Mouse (Mus musculus): ENCODE measurements around the gene Nt5m. TPM values are rescaled to one million over a fixed set of nuclear protein-coding genes. Genes with fewer than 3 reads are reported as not detected.

Nt5m gene
- polyA plus RNA-seq, 1 experiment from 2014 or later: 26.1 TPM

GRCm38 (mm10) chr11:59808170-59808960 lies 30.9 kb upstream of the Nt5m start:
- H3K4me1 ChIP-seq (replicated peaks; ENCODE audit: control insufficient read depth, insufficient read depth, low read length): peaks cover 11% of the 10 kb centered on the region
- no peaks in the 10 kb centered on the region for H3K27me3 ChIP-seq (replicated peaks; ENCODE audit: control insufficient read depth, insufficient read depth, low read length)
- no peak for ATAC-seq (replicated peaks; ENCODE audit: low FRiP score)
- H3K9ac ChIP-seq (ENCODE audit: low read depth, low read length): peak overlapping the region; percentile 93
- peak overlapping the region; percentile 98 for H3K4me2 ChIP-seq
- peak overlapping the region; percentile 97 for H3K27ac ChIP-seq (ENCODE audit: low read depth, low read length)
- H3K4me3 ChIP-seq (ENCODE audit: low read depth, low read length): peak overlapping the region; percentile 87
- H3K9me3 ChIP-seq (ENCODE audit: control insufficient read depth, low read length): no peaks in the 10 kb centered on the region
- WGBS: 69% methylated on average over 14 of the region's 14 CpGs
- peaks cover 28% of the 10 kb centered on the region for H3K36me3 ChIP-seq (ENCODE audit: control insufficient read depth, insufficient read depth, low read length)
- no peak for DNase-seq (ENCODE audit: low spot score)

DNA sequence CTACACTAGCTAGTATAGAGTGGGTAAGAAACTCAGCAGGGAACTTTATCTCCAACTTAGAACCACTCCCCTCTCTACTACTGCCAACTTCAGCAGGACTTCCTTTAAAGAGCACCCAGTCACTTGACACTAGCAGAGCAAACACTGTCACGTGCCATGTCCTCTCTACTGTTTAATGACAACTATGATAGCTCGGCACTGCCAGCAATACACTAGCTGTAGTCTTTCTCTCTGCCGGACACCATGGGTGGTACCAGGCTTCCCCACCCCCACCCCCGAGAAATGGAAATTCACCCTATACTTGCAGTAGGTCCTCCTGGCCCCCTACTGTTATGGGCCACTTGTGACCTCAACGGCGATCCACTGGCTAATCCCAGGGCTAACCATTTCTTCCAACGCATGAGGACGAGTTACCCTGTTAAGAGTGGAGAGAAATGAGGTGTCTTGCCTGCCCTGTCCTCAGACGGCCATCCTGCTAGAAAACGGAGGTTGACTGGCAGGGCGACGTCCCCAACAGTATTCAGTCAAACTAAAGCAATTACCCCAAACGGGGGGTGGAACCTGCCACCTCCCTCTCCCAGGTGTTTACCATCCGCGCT lies 30.1 kb upstream of the Nt5m start:
- Histone ChIP-seq H3K36me3 (ENCODE audit: control insufficient read depth, insufficient read depth, low read length) (peaks cover 23% of the 10 kb centered on the region), H3K4me1 (replicated peaks; ENCODE audit: control insufficient read depth, insufficient read depth, low read length) (peaks cover 11% of the 10 kb centered on the region), H3K27me3 (replicated peaks; ENCODE audit: control insufficient read depth, insufficient read depth, low read length) (no peaks in the 10 kb centered on the region), H3K9ac (ENCODE audit: low read depth, low read length) (peak overlapping the region; percentile 93), H3K9me3 (ENCODE audit: control insufficient read depth, low read length) (no peaks in the 10 kb centered on the region), H3K4me2 (peak overlapping the region; percentile 98), H3K27ac (ENCODE audit: low read depth, low read length) (peak overlapping the region; percentile 97), H3K4me3 (ENCODE audit: low read depth, low read length) (peak overlapping the region; percentile 87)
- under 1% methylated on average over 15 of the region's 15 CpGs for WGBS
- DNase-seq (ENCODE audit: low spot score): no peak
- ATAC-seq (replicated peaks; ENCODE audit: low FRiP score): peak; percentile 61

DNA sequence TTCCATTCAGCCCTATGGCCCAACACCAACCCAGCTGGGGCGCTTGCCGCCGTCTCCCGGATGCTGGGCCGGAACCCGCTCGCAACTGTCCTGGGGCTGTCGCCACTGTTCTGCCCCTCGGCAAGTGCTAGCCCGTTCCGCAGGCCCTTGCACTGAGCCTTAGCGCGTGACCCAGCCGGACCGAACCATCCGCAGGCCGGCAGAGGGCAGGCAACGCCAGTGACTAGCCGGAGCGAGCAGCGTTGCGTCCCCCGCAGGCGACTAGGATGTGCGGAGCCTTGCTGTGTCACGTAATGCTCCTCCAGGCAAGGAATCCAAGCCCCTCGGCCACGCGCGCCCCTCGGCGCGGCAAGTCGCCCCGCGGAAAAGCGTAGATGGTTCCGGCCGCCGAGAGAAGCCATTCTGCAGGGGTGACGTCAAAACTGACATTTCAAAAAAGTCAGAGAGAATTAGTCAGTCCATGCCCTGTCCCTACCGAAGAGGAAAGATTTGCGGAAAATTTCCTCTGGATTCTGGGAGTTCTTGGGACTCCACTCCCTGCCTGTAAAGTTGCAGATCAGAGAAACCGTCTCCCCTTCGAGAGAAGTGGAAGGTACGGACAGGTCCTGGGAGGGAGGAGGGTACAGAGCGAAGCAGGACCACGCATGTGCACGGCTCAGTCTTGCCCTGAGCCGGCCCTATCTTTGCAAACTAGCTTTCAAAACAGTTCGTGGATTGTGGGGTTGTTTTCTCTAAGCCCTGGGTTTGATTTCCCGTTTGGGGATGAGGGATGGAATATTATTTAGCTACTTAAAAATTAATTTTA lies 29.4 kb upstream of the Nt5m start, which contains the start of gene Flcn:
TSS of gene Flcn (minus strand) at position 347 of the 805 bp plus-strand sequence.
- Histone ChIP-seq H3K4me1 (replicated peaks; ENCODE audit: control insufficient read depth, insufficient read depth, low read length) (peaks cover 11% of the 10 kb centered on the region), H3K4me3 (ENCODE audit: low read depth, low read length) (peak within 1 kb of the TSS; percentile 87), H3K9ac (ENCODE audit: low read depth, low read length) (peak within 1 kb of the TSS; percentile 93), H3K27me3 (replicated peaks; ENCODE audit: control insufficient read depth, insufficient read depth, low read length) (no peaks in the 10 kb centered on the region), H3K4me2 (peak within 1 kb of the TSS; percentile 98), H3K36me3 (ENCODE audit: control insufficient read depth, insufficient read depth, low read length) (peaks cover 17% of the 10 kb centered on the region), H3K27ac (ENCODE audit: low read depth, low read length) (peak within 1 kb of the TSS; percentile 97), H3K9me3 (ENCODE audit: control insufficient read depth, low read length) (no peaks in the 10 kb centered on the region)
- ATAC-seq (replicated peaks; ENCODE audit: low FRiP score) (peak; percentile 93), DNase-seq (ENCODE audit: low spot score) (peak; percentile 91)
- under 1% methylated on average over 52 of the region's 52 CpGs for WGBS

DNA sequence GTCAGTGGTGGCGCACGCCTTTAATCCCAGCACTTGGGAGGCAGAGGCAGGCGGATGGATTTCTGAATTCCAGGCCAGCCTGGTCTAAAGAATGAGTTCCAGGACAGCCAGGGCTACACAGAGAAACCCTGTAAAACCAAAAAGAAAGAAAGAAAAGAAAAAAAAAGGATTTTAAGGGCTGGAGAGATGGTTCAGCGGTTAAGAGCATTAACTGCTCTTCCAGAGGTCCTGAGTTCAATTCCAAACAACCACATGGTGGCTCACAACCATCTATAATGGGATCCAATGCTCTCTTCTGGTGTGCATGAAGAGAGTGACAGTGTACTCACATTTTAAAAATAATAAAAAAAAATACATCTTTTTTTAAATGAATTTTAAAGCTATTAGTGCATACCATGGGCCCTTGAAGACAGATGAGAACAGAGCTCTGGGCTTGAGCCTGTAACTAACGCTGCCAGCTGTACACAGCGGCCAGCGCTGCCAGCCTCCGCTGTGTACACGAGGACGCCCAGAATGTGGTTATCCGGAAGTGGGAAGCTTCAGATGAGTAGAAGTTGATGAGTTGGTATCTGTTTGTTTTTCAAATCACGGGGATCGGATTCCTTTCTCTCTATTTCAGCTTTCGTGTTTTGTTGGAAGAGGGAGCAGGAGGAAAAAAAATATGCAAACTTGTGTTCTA lies 28.6 kb upstream of the Nt5m start:
- peaks cover 11% of the 10 kb centered on the region for H3K4me1 ChIP-seq (replicated peaks; ENCODE audit: control insufficient read depth, insufficient read depth, low read length)
- DNase-seq (ENCODE audit: low spot score) (no peak), ATAC-seq (replicated peaks; ENCODE audit: low FRiP score) (no peak)
- H3K36me3 ChIP-seq (ENCODE audit: control insufficient read depth, insufficient read depth, low read length): peaks cover 16% of the 10 kb centered on the region
- peak overlapping the region; percentile 98 for H3K4me2 ChIP-seq
- 33% methylated on average over 14 of the region's 14 CpGs for WGBS
- peak overlapping the region; percentile 87 for H3K4me3 ChIP-seq (ENCODE audit: low read depth, low read length)
- no peaks in the 10 kb centered on the region for H3K9me3 ChIP-seq (ENCODE audit: control insufficient read depth, low read length)
- H3K27ac ChIP-seq (ENCODE audit: low read depth, low read length): peak overlapping the region; percentile 97
- no peaks in the 10 kb centered on the region for H3K27me3 ChIP-seq (replicated peaks; ENCODE audit: control insufficient read depth, insufficient read depth, low read length)
- peak overlapping the region; percentile 93 for H3K9ac ChIP-seq (ENCODE audit: low read depth, low read length)

GRCm38 (mm10) chr11:59811211-59811610 lies 28.0 kb upstream of the Nt5m start:
- Histone ChIP-seq H3K4me1 (replicated peaks; ENCODE audit: control insufficient read depth, insufficient read depth, low read length) (peaks cover 11% of the 10 kb centered on the region), H3K4me2 (peak overlapping the region; percentile 98), H3K27me3 (replicated peaks; ENCODE audit: control insufficient read depth, insufficient read depth, low read length) (no peaks in the 10 kb centered on the region), H3K9me3 (ENCODE audit: control insufficient read depth, low read length) (no peaks in the 10 kb centered on the region), H3K36me3 (ENCODE audit: control insufficient read depth, insufficient read depth, low read length) (peaks cover 17% of the 10 kb centered on the region), H3K9ac (ENCODE audit: low read depth, low read length) (0 out of 2 replicates have a peak overlapping the region, but pooled peaks have one; percentile 35), H3K4me3 (ENCODE audit: low read depth, low read length) (peak overlapping the region; percentile 87; the same call in 1 of the 2 replicates), H3K27ac (ENCODE audit: low read depth, low read length) (no peak overlapping the region; the same call in 1 of the 2 replicates)
- ATAC-seq (replicated peaks; ENCODE audit: low FRiP score) (no peak), DNase-seq (ENCODE audit: low spot score) (no peak)
- 57% methylated on average over 4 of the region's 4 CpGs for WGBS

- DNase-seq (ENCODE audit: low spot score): no peak
- no peak for ATAC-seq (replicated peaks; ENCODE audit: low FRiP score)
- no peak overlapping the region for H3K27ac ChIP-seq (ENCODE audit: low read depth, low read length)
- peaks cover 11% of the 10 kb centered on the region for H3K4me1 ChIP-seq (replicated peaks; ENCODE audit: control insufficient read depth, insufficient read depth, low read length)
- H3K9ac ChIP-seq (ENCODE audit: low read depth, low read length): no peak overlapping the region
- H3K27me3 ChIP-seq (replicated peaks; ENCODE audit: control insufficient read depth, insufficient read depth, low read length): no peaks in the 10 kb centered on the region
- peaks cover 19% of the 10 kb centered on the region for H3K36me3 ChIP-seq (ENCODE audit: control insufficient read depth, insufficient read depth, low read length)
- no peak overlapping the region for H3K4me3 ChIP-seq (ENCODE audit: low read depth, low read length)
- H3K4me2 ChIP-seq: no peak overlapping the region
- H3K9me3 ChIP-seq (ENCODE audit: control insufficient read depth, low read length): no peaks in the 10 kb centered on the region
- 75% methylated on average over 3 of the region's 3 CpGs for WGBS
Observed at GRCm38 (mm10) chr11:59813276-59813675, 26.0 kb upstream of the Nt5m start.

GRCm38 (mm10) chr11:59814311-59814710 lies 24.9 kb upstream of the Nt5m start:
- no peak for DNase-seq (ENCODE audit: low spot score)
- Histone ChIP-seq H3K36me3 (ENCODE audit: control insufficient read depth, insufficient read depth, low read length) (peaks cover 29% of the 10 kb centered on the region), H3K27ac (ENCODE audit: low read depth, low read length) (no peak overlapping the region), H3K9me3 (ENCODE audit: control insufficient read depth, low read length) (no peaks in the 10 kb centered on the region), H3K4me1 (replicated peaks; ENCODE audit: control insufficient read depth, insufficient read depth, low read length) (peaks cover 3% of the 10 kb centered on the region; the same call in 1 of the 2 replicates), H3K27me3 (replicated peaks; ENCODE audit: control insufficient read depth, insufficient read depth, low read length) (no peaks in the 10 kb centered on the region), H3K4me3 (ENCODE audit: low read depth, low read length) (no peak overlapping the region), H3K9ac (ENCODE audit: low read depth, low read length) (no peak overlapping the region), H3K4me2 (no peak overlapping the region)
- ATAC-seq (replicated peaks; ENCODE audit: low FRiP score): no peak
- WGBS: 88% methylated on average over 1 of the region's 1 CpGs

- H3K36me3 ChIP-seq (ENCODE audit: control insufficient read depth, insufficient read depth, low read length): peaks cover 36% of the 10 kb centered on the region
- 87% methylated on average over 6 of the region's 6 CpGs for WGBS
Observed at GRCm38 (mm10) chr11:59814936-59815335, 24.3 kb upstream of the Nt5m start.

More at GRCm38 (mm10) chr11:59814936-59815335, 24.3 kb upstream of the Nt5m start:
- no peak overlapping the region for H3K9ac ChIP-seq (ENCODE audit: low read depth, low read length)
- H3K4me3 ChIP-seq (ENCODE audit: low read depth, low read length): no peak overlapping the region
- H3K27me3 ChIP-seq (replicated peaks; ENCODE audit: control insufficient read depth, insufficient read depth, low read length): no peaks in the 10 kb centered on the region
- H3K4me1 ChIP-seq (replicated peaks; ENCODE audit: control insufficient read depth, insufficient read depth, low read length): peaks cover 3% of the 10 kb centered on the region; the same call in 1 of the 2 replicates
- H3K4me2 ChIP-seq: no peak overlapping the region
- H3K27ac ChIP-seq (ENCODE audit: low read depth, low read length): no peak overlapping the region
- no peak for ATAC-seq (replicated peaks; ENCODE audit: low FRiP score)
- H3K9me3 ChIP-seq (ENCODE audit: control insufficient read depth, low read length): no peaks in the 10 kb centered on the region
- no peak for DNase-seq (ENCODE audit: low spot score)

Data from liver, embryonic 11.5 days (tissue).